Mouse (Mus musculus): Measurements from ENCODE around the gene Tox2. TPM values are rescaled to one million over a fixed set of nuclear protein-coding genes. Genes with fewer than 3 reads are reported as not detected.

Gene Tox2
- polyA plus RNA-seq, 1 experiment: 18.4 TPM

- TF ChIP-seq POLR2A (IDR thresholded peaks at IDR 0.05; ENCODE audit: control insufficient read depth, extremely low read depth, insufficient read depth, low read length, poor library complexity) (no peak), CTCF (IDR thresholded peaks at IDR 0.05; ENCODE audit: borderline replicate concordance, control insufficient read depth, extremely low read depth, insufficient read depth, low read length, poor library complexity) (no peak)
- no peaks in the 10 kb centered on the region for H3K36me3 ChIP-seq (ENCODE audit: control insufficient read depth, insufficient read depth, low read length)
- no peak overlapping the region for H3K27ac ChIP-seq (ENCODE audit: control insufficient read depth, insufficient read depth, low read length)
- H3K27me3 ChIP-seq (ENCODE audit: control insufficient read depth, insufficient read depth, low read length): peaks cover 17% of the 10 kb centered on the region
- peak overlapping the region; percentile 60 for H3K4me3 ChIP-seq (ENCODE audit: control insufficient read depth, insufficient read depth, low read length)
- DNase-seq: no peak
- H3K4me1 ChIP-seq (replicated peaks; ENCODE audit: control insufficient read depth, insufficient read depth, low read length): peaks cover 30% of the 10 kb centered on the region
- WGBS: 5% methylated on average over 75 of the region's 75 CpGs
These were observed 966 bp downstream of the Tox2 start for GRCm38 (mm10) chr2:163203635-163204547.

- DNase-seq: no peak
- H3K4me3 ChIP-seq (ENCODE audit: control insufficient read depth, insufficient read depth, low read length): peak overlapping the region; percentile 60
- no peak overlapping the region for H3K27ac ChIP-seq (ENCODE audit: control insufficient read depth, insufficient read depth, low read length)
- H3K36me3 ChIP-seq (ENCODE audit: control insufficient read depth, insufficient read depth, low read length): no peaks in the 10 kb centered on the region
- 3% methylated on average over 45 of the region's 45 CpGs for WGBS
- H3K27me3 ChIP-seq (ENCODE audit: control insufficient read depth, insufficient read depth, low read length): peaks cover 17% of the 10 kb centered on the region
- peaks cover 35% of the 10 kb centered on the region for H3K4me1 ChIP-seq (replicated peaks; ENCODE audit: control insufficient read depth, insufficient read depth, low read length)
- no peak for TF ChIP-seq POLR2A (IDR thresholded peaks at IDR 0.05; ENCODE audit: control insufficient read depth, extremely low read depth, insufficient read depth, low read length, poor library complexity)
These were observed 1.8 kb downstream of the Tox2 start for GRCm38 (mm10) chr2:163204548-163205261.

GRCm38 (mm10) chr2:163205262-163205647, 2.3 kb downstream of the Tox2 start:
- Histone ChIP-seq H3K36me3 (ENCODE audit: control insufficient read depth, insufficient read depth, low read length) (no peaks in the 10 kb centered on the region), H3K4me1 (replicated peaks; ENCODE audit: control insufficient read depth, insufficient read depth, low read length) (peaks cover 35% of the 10 kb centered on the region), H3K4me3 (ENCODE audit: control insufficient read depth, insufficient read depth, low read length) (no peak overlapping the region), H3K27me3 (ENCODE audit: control insufficient read depth, insufficient read depth, low read length) (peaks cover 17% of the 10 kb centered on the region), H3K27ac (ENCODE audit: control insufficient read depth, insufficient read depth, low read length) (no peak overlapping the region)
- DNase-seq: no peak
- WGBS: 6% methylated on average over 6 of the region's 6 CpGs
- TF ChIP-seq CTCF (IDR thresholded peaks at IDR 0.05; ENCODE audit: borderline replicate concordance, control insufficient read depth, extremely low read depth, insufficient read depth, low read length, poor library complexity) (no peak), POLR2A (IDR thresholded peaks at IDR 0.05; ENCODE audit: control insufficient read depth, extremely low read depth, insufficient read depth, low read length, poor library complexity) (no peak)

- Histone ChIP-seq H3K27ac (ENCODE audit: control insufficient read depth, insufficient read depth, low read length) (no peak overlapping the region), H3K4me3 (ENCODE audit: control insufficient read depth, insufficient read depth, low read length) (no peak overlapping the region), H3K36me3 (ENCODE audit: control insufficient read depth, insufficient read depth, low read length) (no peaks in the 10 kb centered on the region), H3K4me1 (replicated peaks; ENCODE audit: control insufficient read depth, insufficient read depth, low read length) (peaks cover 35% of the 10 kb centered on the region), H3K27me3 (ENCODE audit: control insufficient read depth, insufficient read depth, low read length) (peaks cover 17% of the 10 kb centered on the region)
- WGBS: 79% methylated on average over 17 of the region's 17 CpGs
- no peak for DNase-seq
- TF ChIP-seq CTCF (IDR thresholded peaks at IDR 0.05; ENCODE audit: borderline replicate concordance, control insufficient read depth, extremely low read depth, insufficient read depth, low read length, poor library complexity): no peak
- TF ChIP-seq POLR2A (IDR thresholded peaks at IDR 0.05; ENCODE audit: control insufficient read depth, extremely low read depth, insufficient read depth, low read length, poor library complexity): no peak
These were observed 3.0 kb downstream of the Tox2 start for GRCm38 (mm10) chr2:163205737-163206490.

- peaks cover 17% of the 10 kb centered on the region for H3K27me3 ChIP-seq (ENCODE audit: control insufficient read depth, insufficient read depth, low read length)
- no peak for DNase-seq
- peaks cover 32% of the 10 kb centered on the region for H3K4me1 ChIP-seq (replicated peaks; ENCODE audit: control insufficient read depth, insufficient read depth, low read length)
- H3K4me3 ChIP-seq (ENCODE audit: control insufficient read depth, insufficient read depth, low read length): no peak overlapping the region
- H3K36me3 ChIP-seq (ENCODE audit: control insufficient read depth, insufficient read depth, low read length): no peaks in the 10 kb centered on the region
- no peak overlapping the region for H3K27ac ChIP-seq (ENCODE audit: control insufficient read depth, insufficient read depth, low read length)
- 98% methylated on average over 2 of the region's 2 CpGs for WGBS
- TF ChIP-seq CTCF (IDR thresholded peaks at IDR 0.05; ENCODE audit: borderline replicate concordance, control insufficient read depth, extremely low read depth, insufficient read depth, low read length, poor library complexity): 0 out of 2 replicates have a peak, but pooled peaks have one; percentile 32
- no peak for TF ChIP-seq POLR2A (IDR thresholded peaks at IDR 0.05; ENCODE audit: control insufficient read depth, extremely low read depth, insufficient read depth, low read length, poor library complexity)
These were observed 4.4 kb downstream of the Tox2 start for GRCm38 (mm10) chr2:163207315-163207714.

- DNase-seq: no peak
- Histone ChIP-seq H3K27me3 (ENCODE audit: control insufficient read depth, insufficient read depth, low read length) (peaks cover 9% of the 10 kb centered on the region), H3K4me1 (replicated peaks; ENCODE audit: control insufficient read depth, insufficient read depth, low read length) (peaks cover 16% of the 10 kb centered on the region), H3K27ac (ENCODE audit: control insufficient read depth, insufficient read depth, low read length) (no peak overlapping the region), H3K36me3 (ENCODE audit: control insufficient read depth, insufficient read depth, low read length) (no peaks in the 10 kb centered on the region), H3K4me3 (ENCODE audit: control insufficient read depth, insufficient read depth, low read length) (no peak overlapping the region)
- TF ChIP-seq POLR2A (IDR thresholded peaks at IDR 0.05; ENCODE audit: control insufficient read depth, extremely low read depth, insufficient read depth, low read length, poor library complexity) (no peak), CTCF (IDR thresholded peaks at IDR 0.05; ENCODE audit: borderline replicate concordance, control insufficient read depth, extremely low read depth, insufficient read depth, low read length, poor library complexity) (no peak)
- 56% methylated on average over 8 of the region's 8 CpGs for WGBS
These were observed 6.2 kb downstream of the Tox2 start for GRCm38 (mm10) chr2:163209139-163209538.

All from thymus, adult 2 months (tissue).